Mouse (Mus musculus) midbrain, embryonic 11.5 days (tissue): ENCODE measurements around the gene Knstrn. TPM values are rescaled to one million over a fixed set of nuclear protein-coding genes. Genes with fewer than 3 reads are reported as not detected.

Experiments
- ATAC-seq: fragments of 200-750 bp; cut with Nextera tagmentation; 2 replicates; pipeline ENCODE4 v1.8.0; 2017; ENCODE audit warnings: moderate TSS enrichment, moderate library complexity; ENCODE audit not compliant: low FRiP score
- DNase-seq: peaks from one replicate; pipeline ENCODE4 v3.0.0; 2015; ENCODE audit warnings: low spot score; ENCODE audit errors: missing footprints
- H3K27ac ChIP-seq: fragments of 300-500 bp; sonication (generic); 2 replicates; pipeline ENCODE4 v1.5.1; 2014; ENCODE audit warnings: low read depth, low read length
- H3K27me3 ChIP-seq: fragments of 300-500 bp; sonication (generic); 2 replicates; pipeline ENCODE4 v1.6.1; 2014; ENCODE audit warnings: mild to moderate bottlenecking, low read length, moderate library complexity, mixed read lengths; ENCODE audit not compliant: control insufficient read depth, insufficient read depth
- H3K36me3 ChIP-seq: fragments of 300-500 bp; sonication (generic); 2 replicates; pipeline ENCODE4 v1.6.1; 2014; ENCODE audit warnings: mild to moderate bottlenecking, low read length, moderate library complexity, mixed read lengths; ENCODE audit not compliant: control insufficient read depth, insufficient read depth
- H3K4me1 ChIP-seq: fragments of 300-500 bp; sonication (generic); 2 replicates; pipeline ENCODE4 v1.6.1; 2014; ENCODE audit warnings: low read length; ENCODE audit not compliant: control insufficient read depth, insufficient read depth
- H3K4me2 ChIP-seq: fragments of 300-500 bp; sonication (generic); 2 replicates; pipeline ENCODE4 v1.6.1; 2014; ENCODE audit warnings: mild to moderate bottlenecking, moderate library complexity
- H3K4me3 ChIP-seq: fragments of 300-500 bp; sonication (generic); 2 replicates; pipeline ENCODE4 v1.5.1; 2014; ENCODE audit warnings: low read depth, low read length
- H3K9ac ChIP-seq: fragments of 300-500 bp; sonication (generic); 2 replicates; pipeline ENCODE4 v1.6.1; 2014; ENCODE audit warnings: low read length
- H3K9me3 ChIP-seq: fragments of 300-500 bp; sonication (generic); 2 replicates; pipeline ENCODE4 v1.6.1; 2016; ENCODE audit warnings: low read length; ENCODE audit not compliant: control insufficient read depth
- WGBS: fragments of 180-500 bp; shearing (Covaris S2); extraction: QIAGEN DNeasy Blood & Tissue Kit; methylation state at CpG from one replicate; pipeline ENCODE4 v1.1.7; 2014; 5-methylcytosine and 5-hydroxymethylcytosine counted together
- polyA plus RNA-seq: library from polyadenylated mRNA; unstranded; fragments of >200 nt; fragmentation: Nextera tagmentation; extraction: Ambion mirVana; gene quantifications from 2 replicates; pipeline ENCODE4 v1.2.1, GENCODE M21; 2014

The Knstrn gene
- polyA plus RNA-seq, 1 experiment from 2014 or later, result 203 TPM

GRCm38 (mm10) chr2:118776295-118776694 lies 37.5 kb upstream of the Knstrn start:
- Histone ChIP-seq H3K4me2 (no peak overlapping the region), H3K36me3 (no peaks in the 10 kb centered on the region), H3K9ac (no peak overlapping the region), H3K27me3 (no peaks in the 10 kb centered on the region), H3K9me3 (no peaks in the 10 kb centered on the region), H3K27ac (no peak overlapping the region), H3K4me3 (no peak overlapping the region), H3K4me1 (peaks cover 6% of the 10 kb centered on the region)
- WGBS, result 85% methylated on average over 2 of the region's 2 CpGs
- DNase-seq, result peak; percentile 64
- ATAC-seq, result no peak

GRCm38 (mm10) chr2:118778418-118778817 lies 35.4 kb upstream of the Knstrn start:
- WGBS, result 88% methylated on average over 4 of the region's 4 CpGs
- Histone ChIP-seq H3K4me1 (peaks cover 6% of the 10 kb centered on the region), H3K27ac (no peak overlapping the region), H3K4me3 (no peak overlapping the region), H3K9ac (no peak overlapping the region), H3K27me3 (no peaks in the 10 kb centered on the region), H3K36me3 (no peaks in the 10 kb centered on the region), H3K9me3 (no peaks in the 10 kb centered on the region), H3K4me2 (no peak overlapping the region)
- ATAC-seq (no peak), DNase-seq (peak; percentile 47)

GRCm38 (mm10) chr2:118779065-118779464 lies 34.7 kb upstream of the Knstrn start:
- H3K27ac ChIP-seq, result no peak overlapping the region

GRCm38 (mm10) chr2:118779504-118780480 lies 34.0 kb upstream of the Knstrn start, which contains the start of gene Disp2:
Gene Disp2, plus strand, starts transcription at chr2:118779719.
- H3K4me2 ChIP-seq, result peak within 1 kb of the TSS; percentile 46
- DNase-seq (peak; percentile 99), ATAC-seq (peak; percentile 96)
- H3K27ac ChIP-seq, result no peak within 1 kb of the TSS; the same call in 1 of the 2 replicates
- H3K9ac ChIP-seq, result peak within 1 kb of the TSS; percentile 59
- no peaks in the 10 kb centered on the region for H3K9me3 ChIP-seq
- peak within 1 kb of the TSS; percentile 36 for H3K4me3 ChIP-seq
- peaks cover 6% of the 10 kb centered on the region for H3K4me1 ChIP-seq
- H3K27me3 ChIP-seq, result no peaks in the 10 kb centered on the region
- 11% methylated on average over 39 of the region's 39 CpGs for WGBS
- no peaks in the 10 kb centered on the region for H3K36me3 ChIP-seq

More at GRCm38 (mm10) chr2:118779065-118779464, 34.7 kb upstream of the Knstrn start:
- peak overlapping the region; percentile 36 for H3K4me3 ChIP-seq
- no peak for DNase-seq
- no peaks in the 10 kb centered on the region for H3K9me3 ChIP-seq
- H3K4me2 ChIP-seq, result peak overlapping the region; percentile 46
- ATAC-seq, result peak; percentile 22; the same call in 1 of the 2 replicates
- H3K36me3 ChIP-seq, result no peaks in the 10 kb centered on the region
- no peaks in the 10 kb centered on the region for H3K27me3 ChIP-seq
- 8% methylated on average over 10 of the region's 10 CpGs for WGBS
- peaks cover 6% of the 10 kb centered on the region for H3K4me1 ChIP-seq
- peak overlapping the region; percentile 46 for H3K9ac ChIP-seq

GRCm38 (mm10) chr2:118781115-118781514 lies 32.7 kb upstream of the Knstrn start:
- Histone ChIP-seq H3K4me2 (no peak overlapping the region), H3K27me3 (no peaks in the 10 kb centered on the region), H3K4me1 (peaks cover 6% of the 10 kb centered on the region), H3K9me3 (no peaks in the 10 kb centered on the region), H3K4me3 (no peak overlapping the region), H3K36me3 (no peaks in the 10 kb centered on the region), H3K9ac (no peak overlapping the region), H3K27ac (no peak overlapping the region)
- ATAC-seq (no peak), DNase-seq (no peak)
- 32% methylated on average over 1 of the region's 1 CpGs for WGBS

- Histone ChIP-seq H3K27ac (no peak overlapping the region), H3K27me3 (no peaks in the 10 kb centered on the region), H3K4me3 (no peak overlapping the region), H3K36me3 (no peaks in the 10 kb centered on the region), H3K4me2 (no peak overlapping the region), H3K4me1 (peaks cover 6% of the 10 kb centered on the region), H3K9ac (no peak overlapping the region), H3K9me3 (no peaks in the 10 kb centered on the region)
- no peak for DNase-seq
- no peak for ATAC-seq
- WGBS, result 69% methylated on average over 4 of the region's 4 CpGs
Measured at GRCm38 (mm10) chr2:118782303-118782702, 31.5 kb upstream of the Knstrn start.

- WGBS, result 65% methylated on average over 5 of the region's 5 CpGs
- no peak overlapping the region for H3K27ac ChIP-seq
- peaks cover 6% of the 10 kb centered on the region for H3K4me1 ChIP-seq
- ATAC-seq (no peak), DNase-seq (no peak)
- H3K4me3 ChIP-seq, result no peak overlapping the region
- H3K36me3 ChIP-seq, result no peaks in the 10 kb centered on the region
- H3K9me3 ChIP-seq, result no peaks in the 10 kb centered on the region
- no peak overlapping the region for H3K4me2 ChIP-seq
- no peak overlapping the region for H3K9ac ChIP-seq
- H3K27me3 ChIP-seq, result no peaks in the 10 kb centered on the region
Measured at GRCm38 (mm10) chr2:118783093-118783492, 30.7 kb upstream of the Knstrn start.

- peaks cover 6% of the 10 kb centered on the region for H3K4me1 ChIP-seq
- no peak for ATAC-seq
- no peak overlapping the region for H3K9ac ChIP-seq
- no peak for DNase-seq
- H3K27ac ChIP-seq, result no peak overlapping the region
- no peak overlapping the region for H3K4me3 ChIP-seq
- H3K36me3 ChIP-seq, result no peaks in the 10 kb centered on the region
- no peaks in the 10 kb centered on the region for H3K9me3 ChIP-seq
- 90% methylated on average over 7 of the region's 7 CpGs for WGBS
- H3K4me2 ChIP-seq, result no peak overlapping the region
- no peaks in the 10 kb centered on the region for H3K27me3 ChIP-seq
Measured at GRCm38 (mm10) chr2:118783663-118784062, 30.1 kb upstream of the Knstrn start.

- H3K9me3 ChIP-seq, result no peaks in the 10 kb centered on the region
- no peaks in the 10 kb centered on the region for H3K36me3 ChIP-seq
- no peak overlapping the region for H3K27ac ChIP-seq
- WGBS, result 92% methylated on average over 5 of the region's 5 CpGs
- ATAC-seq, result no peak
- peaks cover 4% of the 10 kb centered on the region; the same call in 1 of the 2 replicates for H3K4me1 ChIP-seq
- no peak overlapping the region for H3K4me3 ChIP-seq
- DNase-seq, result no peak
- H3K9ac ChIP-seq, result no peak overlapping the region
- H3K27me3 ChIP-seq, result no peaks in the 10 kb centered on the region; the same call in 1 of the 2 replicates
- H3K4me2 ChIP-seq, result no peak overlapping the region
Measured at GRCm38 (mm10) chr2:118786525-118786924, 27.3 kb upstream of the Knstrn start.
